Mouse (Mus musculus): ENCODE measurements around the gene Cib2. TPM values are rescaled to one million over a fixed set of nuclear protein-coding genes. Genes with fewer than 3 reads are reported as not detected.

Gene Cib2
- total RNA-seq, 1 experiment from 2014 or later = 114 TPM

DNA sequence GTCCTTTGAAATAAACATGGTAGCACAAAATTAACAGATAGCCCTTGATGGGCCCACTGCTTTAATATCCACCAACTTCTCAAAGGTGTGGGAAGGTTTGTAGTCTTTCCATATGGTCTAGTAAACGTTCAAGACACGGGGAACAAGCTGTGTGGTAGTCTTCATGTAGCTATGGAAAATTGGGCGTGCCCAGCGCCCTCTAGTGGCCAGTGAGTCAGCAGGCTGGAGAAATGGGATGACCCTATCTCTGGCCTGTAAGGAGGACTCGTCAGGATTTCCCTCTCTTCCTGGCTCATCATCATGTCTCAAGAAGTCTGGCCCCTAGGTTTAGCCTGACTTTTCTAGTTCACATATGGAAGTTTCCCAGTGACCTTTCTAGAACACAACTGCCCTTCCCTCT lies 12.5 kb downstream of the Cib2 start:
- peak; percentile 80 for DNase-seq

GRCm38 (mm10) chr9:54544954-54545315 lies 15.1 kb downstream of the Cib2 start:
- no peak for DNase-seq

GRCm38 (mm10) chr9:54544212-54544953 lies 15.6 kb downstream of the Cib2 start:
- DNase-seq = no peak

DNA sequence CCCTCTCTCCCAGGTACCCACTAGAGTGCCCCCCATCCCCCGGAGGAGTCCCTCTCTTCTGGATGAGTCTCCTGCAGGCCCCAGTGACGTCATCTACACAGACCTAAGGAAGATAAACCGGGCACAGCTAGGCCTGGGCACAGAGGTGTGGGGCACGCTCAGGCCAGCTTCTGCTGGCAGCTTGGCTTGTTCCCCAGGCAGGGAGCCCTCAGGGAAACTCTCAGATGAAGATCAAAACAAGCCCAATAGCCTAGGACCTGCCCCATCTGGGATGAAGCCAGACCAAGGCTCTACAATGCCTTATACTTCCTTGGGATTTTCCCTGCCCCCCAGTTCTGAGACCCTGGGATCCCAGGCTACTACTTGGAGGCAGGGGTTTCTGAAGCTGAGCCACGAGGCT lies 19.2 kb downstream of the Cib2 start:
- peak; percentile 51 for DNase-seq

- DNase-seq = no peak
Measured at GRCm38 (mm10) chr9:54538684-54539083, 21.3 kb downstream of the Cib2 start, which contains the start of gene Sh2d7. Sh2d7 (plus strand) TSS chr9:54538984.

DNA sequence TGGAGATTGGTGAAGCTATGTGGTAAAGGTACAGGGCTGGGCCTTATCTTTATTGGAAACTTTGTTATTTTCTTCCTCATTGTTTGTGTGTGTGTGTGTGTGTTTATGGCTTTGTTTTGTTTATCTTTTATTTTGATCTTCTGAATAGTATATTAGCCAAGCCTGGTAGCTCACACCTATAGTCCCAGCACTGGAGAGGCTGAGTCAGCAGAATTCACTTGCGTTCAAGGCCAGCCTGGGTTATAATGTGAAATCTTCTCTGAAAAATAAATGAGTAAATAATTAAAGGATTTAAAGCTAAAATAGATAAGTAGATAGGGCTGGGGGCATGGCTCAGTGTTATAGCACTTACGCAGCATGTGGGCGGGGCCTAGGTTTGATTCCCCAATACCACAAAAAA lies 21.8 kb downstream of the Cib2 start:
- no peak for DNase-seq

DNA sequence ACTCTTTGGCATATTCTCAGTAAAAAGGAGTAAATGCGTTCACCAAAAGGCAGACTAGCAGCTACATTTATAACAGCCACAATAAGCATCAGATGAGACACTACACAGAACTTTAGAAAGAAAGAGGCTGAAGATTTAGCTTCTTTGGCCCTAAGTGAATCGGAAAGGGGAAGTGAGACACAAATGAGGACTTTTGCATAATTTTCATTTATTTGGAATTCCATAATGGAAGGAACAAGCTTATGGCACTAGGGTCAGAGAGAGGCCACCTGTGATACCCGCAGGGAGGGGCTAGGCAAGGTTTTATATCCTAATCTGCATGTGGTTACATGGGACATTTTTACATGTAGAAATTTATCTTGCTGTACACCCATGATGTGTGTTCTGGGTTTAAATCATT lies 22.5 kb downstream of the Cib2 start:
- no peak for DNase-seq

GRCm38 (mm10) chr9:54537030-54537429 lies 23.0 kb downstream of the Cib2 start:
- no peak for DNase-seq

DNA sequence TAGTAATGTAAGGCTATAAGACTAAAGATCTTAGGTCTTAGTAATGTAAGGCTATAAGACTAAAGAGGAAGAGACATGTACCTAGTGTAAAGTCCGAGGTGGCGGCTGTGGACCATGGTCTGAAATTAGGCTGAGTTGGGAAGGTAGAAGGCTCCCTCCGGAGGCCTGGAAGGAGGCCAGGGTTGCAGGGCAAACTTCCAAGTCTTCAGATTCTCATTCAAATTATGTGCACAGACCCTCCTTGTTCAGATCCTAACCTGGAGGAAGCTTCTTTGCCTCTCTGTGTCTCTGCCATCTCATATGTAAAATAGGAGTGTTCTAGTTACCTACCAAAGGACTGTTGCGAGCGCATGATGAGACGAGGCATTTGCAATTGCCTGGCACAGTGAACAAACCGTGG lies 23.8 kb downstream of the Cib2 start:
- DNase-seq = no peak

DNA sequence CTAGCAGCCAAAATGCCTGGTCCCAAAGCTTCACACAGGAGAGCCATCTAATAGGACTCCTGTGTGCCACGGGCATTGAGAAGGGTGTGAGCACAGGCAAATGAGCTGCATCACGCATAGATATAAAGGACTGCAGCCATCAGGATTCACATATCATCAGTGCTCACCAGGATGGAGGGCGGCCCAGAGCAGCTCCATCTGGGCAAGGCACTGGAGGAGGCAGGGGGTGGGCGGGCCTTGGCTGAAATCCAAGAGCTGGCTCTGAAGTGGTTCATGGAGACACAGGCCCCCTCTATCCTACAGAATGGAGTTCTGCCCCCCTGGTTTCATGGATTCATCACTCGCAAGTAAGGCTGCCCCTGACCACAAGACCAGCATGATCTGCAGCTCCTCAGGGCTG lies 26.0 kb downstream of the Cib2 start:
- peak; percentile 36 for DNase-seq

DNA sequence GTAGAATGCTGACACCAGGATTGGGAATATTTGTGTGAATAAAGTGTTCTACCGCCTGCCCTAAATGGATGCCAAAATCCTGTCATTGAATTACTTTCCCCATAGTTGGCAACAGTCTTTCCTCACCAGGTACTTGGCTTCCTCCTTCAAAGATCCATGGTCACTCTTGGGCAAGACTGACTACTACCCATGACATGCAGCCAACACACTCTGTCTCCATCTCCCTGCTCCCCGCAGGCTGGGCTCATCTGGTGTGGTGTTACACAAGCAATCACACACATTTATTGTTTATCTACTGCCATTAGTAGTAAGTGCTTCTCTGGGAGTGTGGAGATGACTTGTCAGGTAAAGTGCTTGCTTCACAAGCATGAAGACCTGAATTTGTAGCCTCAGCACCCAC lies 27.1 kb downstream of the Cib2 start:
- DNase-seq = peak; percentile 36

GRCm38 (mm10) chr9:54531421-54531820 lies 28.6 kb downstream of the Cib2 start:
- DNase-seq = no peak

DNA sequence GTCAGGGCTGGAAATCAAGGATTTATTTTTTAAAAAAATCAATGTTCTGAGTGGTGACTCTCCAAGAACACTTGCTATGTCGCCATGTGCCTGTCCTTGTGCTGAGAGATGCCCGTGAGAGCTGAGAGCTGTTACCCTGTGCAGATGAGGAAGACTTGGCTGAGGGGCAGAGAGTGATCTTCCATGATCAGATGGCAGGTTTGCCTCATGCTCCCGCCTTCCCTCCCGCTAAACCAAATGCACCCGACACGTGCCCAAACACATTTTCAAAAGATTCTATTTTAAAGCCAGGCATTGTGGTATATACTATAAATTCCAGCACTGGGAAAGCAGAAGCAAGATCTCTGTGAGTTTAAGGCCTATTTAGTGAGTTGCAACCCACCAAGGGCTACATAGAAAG lies 29.2 kb downstream of the Cib2 start:
- no peak for DNase-seq

GRCm38 (mm10) chr9:54529950-54530349 lies 30.1 kb downstream of the Cib2 start:
- no peak for DNase-seq

- DNase-seq = no peak
Measured at GRCm38 (mm10) chr9:54527694-54528093, 32.3 kb downstream of the Cib2 start.

GRCm38 (mm10) chr9:54520286-54520685 lies 39.7 kb downstream of the Cib2 start:
- DNase-seq = no peak

DNA sequence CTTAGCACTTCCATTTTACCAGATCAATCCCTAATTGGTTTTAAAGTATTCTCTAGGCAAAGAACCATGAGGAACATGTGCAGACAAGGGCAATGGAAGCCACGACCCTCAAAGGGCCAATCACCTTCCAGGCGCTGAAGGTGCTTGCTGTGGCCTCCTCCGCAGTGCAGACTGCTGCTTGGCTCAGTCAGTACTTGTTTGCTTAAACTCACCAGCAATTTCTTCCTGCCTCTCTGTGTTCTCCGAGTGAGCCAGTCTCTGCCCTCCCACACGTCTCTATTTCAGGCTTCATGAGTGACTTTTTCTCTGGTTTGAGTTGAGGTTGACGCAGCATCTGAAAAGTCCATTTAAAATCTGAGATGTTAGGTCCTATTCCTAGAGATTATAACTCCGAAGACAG lies 41.1 kb downstream of the Cib2 start:
- no peak for DNase-seq

DNA sequence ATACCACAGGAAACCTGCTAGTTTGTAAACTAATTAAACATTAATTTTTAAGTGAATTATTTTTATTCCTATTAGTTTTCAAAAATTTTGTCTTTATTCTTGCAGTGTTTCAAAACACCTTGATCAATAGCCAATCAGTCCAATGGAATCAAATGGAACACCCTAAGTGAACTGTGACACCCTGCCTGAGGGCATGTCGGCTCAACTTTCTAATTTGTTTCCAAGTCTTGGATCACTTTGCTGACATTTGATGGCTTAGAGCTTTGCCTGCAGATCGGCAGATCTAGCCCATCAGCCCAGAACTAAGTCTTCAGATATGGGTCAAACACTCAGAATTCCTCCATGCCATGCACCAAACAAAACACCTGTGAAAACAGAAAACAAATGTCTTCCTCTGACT lies 44.0 kb downstream of the Cib2 start:
- no peak for DNase-seq

DNA sequence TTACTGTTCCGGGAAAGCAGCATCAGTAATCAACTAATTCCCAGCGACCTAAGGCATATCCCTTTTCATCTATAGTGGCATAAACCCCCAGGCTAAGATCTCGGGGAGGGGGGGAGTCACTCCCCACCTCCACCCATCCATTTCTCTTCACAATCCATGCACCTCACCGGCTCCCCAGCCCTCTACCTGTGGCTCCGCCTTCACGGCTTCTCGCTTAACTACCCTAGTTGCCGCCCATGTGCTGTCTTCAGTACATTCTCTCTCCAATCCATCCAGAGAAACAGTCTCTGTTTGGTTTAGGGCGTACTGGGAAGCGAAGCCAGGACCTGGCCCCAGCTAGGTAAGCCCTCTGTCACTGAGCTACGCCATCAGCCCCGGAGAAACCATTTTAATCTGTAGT lies 57.1 kb downstream of the Cib2 start:
- DNase-seq = peak; percentile 8

- no peak for DNase-seq
Measured at GRCm38 (mm10) chr9:54502111-54502495, 57.9 kb downstream of the Cib2 start.

DNA sequence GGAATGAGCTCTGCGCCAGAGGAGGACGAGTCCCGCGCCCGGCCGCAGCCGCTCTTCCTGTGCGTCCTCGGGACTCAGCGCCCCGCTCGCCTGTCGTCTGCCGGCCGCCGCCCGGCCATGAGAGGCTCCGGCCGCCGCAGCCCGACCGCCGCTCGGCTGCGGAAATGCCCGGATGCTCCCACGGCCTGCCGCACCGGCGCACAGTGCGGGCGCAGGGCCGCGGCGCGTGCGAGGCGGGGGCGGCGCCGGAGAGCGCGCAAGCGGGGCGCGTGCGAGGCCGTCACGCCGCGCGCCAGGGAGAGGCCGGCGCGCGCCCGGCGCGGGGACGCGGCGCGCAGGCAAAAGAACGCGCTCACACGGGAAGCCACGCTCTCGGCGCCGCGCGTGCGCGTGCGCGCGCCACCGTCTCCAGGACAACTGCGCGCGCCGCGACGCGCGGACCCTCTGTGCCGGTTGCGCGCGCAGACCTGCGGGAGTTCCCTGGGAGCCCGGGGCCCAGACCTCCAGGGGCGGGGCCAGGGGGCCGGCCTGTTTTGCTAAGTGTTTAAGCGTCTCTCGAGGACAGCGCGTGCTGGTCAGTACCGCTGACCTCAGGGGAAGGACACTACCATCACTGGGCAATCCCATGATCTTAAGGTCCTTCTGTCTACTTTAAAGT lies 58.4 kb downstream of the Cib2 start, which contains the start of gene Dmxl2:
Gene Dmxl2, minus strand, starts transcription at position 174 of the 658 bp plus-strand sequence.
- peak; percentile 96 for DNase-seq

DNA sequence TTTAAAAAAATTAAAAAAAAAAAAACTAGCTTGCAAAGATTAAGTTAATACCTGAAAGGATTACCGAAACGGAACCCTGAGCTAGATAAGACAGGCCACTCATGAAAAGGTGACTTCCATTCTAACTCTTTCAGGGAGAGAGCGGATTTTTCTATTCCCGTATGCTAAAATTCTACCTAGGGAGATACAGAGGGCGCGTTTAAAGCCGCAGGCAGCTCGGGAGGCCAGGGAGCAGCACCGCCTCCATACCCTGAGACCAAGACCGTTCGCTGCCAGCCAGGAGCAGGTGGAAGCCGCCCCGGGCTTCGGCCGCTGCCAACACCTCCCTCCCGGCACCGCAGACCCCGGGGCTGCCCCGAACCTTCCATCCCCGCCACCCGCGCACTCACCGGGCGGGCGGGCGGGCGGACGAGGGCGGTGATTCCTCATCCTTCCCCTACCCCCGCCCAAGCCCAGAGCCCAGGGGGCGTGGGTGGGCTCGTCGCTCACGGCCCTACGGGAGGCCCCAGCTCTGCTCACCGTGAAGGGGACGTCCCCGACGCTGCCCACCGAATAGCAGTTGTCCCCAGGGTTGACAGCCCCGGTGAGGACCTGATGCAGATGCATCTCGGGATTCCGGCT lies 59.1 kb downstream of the Cib2 start:
- DNase-seq = no peak

DNA sequence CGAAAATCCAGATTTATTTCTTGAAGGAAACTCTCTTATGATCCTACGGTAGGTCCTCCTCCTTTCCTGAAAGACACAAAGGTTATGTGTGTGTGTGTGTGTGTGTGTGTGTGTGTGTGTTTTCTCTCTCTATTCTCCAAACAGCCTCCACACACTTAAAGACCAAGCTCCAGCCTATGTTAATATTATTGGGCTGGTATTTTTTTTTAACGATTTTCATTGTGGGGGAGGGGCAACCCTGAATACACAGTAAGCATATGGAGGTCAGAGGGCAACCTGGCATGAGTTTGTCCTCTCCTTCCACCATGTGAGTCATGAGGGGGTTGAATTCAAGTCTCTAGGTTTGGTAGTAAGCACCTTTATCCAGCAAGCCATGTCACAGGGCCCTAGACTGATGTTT lies 60.2 kb downstream of the Cib2 start:
- DNase-seq = no peak

DNA sequence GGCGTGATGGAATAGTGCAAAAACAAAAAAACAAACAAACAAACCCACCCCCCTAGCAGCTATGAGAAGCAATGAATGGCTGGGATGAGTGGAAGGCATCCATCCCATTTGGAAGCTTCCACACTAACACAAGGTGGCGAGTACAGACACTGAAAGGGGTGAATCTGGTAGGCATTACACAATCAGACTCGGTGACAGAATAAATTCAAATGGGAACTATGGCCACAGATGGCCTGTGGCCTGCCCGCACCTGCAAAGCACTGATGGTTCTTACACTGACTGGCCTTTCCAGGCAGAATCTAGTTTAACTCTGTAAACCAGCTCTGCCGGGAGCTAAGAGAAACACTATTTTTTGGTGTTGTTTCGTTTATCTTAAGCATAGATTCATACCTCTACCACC lies 60.7 kb downstream of the Cib2 start:
- DNase-seq = no peak
